21 mouse cellular contexts compared by ENCODE assay signal in the genomic region with DNA sequence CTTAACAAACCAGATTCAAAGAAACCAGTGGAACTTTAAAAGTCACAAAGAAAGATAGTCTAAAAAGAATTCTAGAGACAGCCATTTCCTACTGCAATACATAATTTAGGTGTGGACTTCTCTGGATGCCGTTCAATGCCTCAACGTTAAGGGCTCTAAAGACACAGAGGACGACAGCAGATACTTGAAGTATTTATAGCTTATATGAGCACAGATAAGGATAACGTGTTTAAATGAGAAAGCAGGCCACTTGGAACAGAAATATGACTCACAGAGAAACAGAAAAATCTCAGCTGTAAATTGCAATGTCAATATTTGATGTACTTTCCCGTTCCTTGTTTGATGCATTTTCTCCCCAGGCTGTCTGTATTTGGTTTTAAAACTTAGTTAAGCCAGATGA.
A peak's percentile ranks its signal among the peaks of the same experiment; 100 is the strongest.
DNase-seq lines count a peak whose midpoint lies in the region; ATAC-seq and TF ChIP-seq lines count a peak whose summit lies in the region.
"Had no signal": no experiment of that assay in that cellular context is flagged by ENCODE, and none has a peak within 500 bp of the region (broad histone marks: within the 10 kb centered on the region; RNA-seq: fewer than 3 reads in every experiment).

No protein-coding gene starts in this region.

- no peak overlapping the region for H3K4me3 ChIP-seq in heart, embryonic 12.5 days
- no peak overlapping the region for H3K4me3 ChIP-seq in lung, postnatal 0 days (ENCODE audit: low read depth, low read length)
- no peak overlapping the region for H3K4me3 ChIP-seq in heart, embryonic 16.5 days (ENCODE audit: low read length)
- H3K4me3 ChIP-seq in forebrain, embryonic 11.5 days (ENCODE audit: low read depth, low read length), result no peak overlapping the region
- H3K4me3 ChIP-seq: hindbrain, embryonic 13.5 days; left cerebral cortex, adult 2 months; liver, embryonic 13.5 days; midbrain, embryonic 15.5 days; neural tube, embryonic 12.5 days had no signal

- DNase-seq in heart, postnatal 36 days, result no peak
- peak; percentile 84 for DNase-seq in lung, postnatal 0 days (ENCODE audit: low spot score)
- no peak for DNase-seq in lung, postnatal 14 days
- no peak for DNase-seq in retina, embryonic 14.5 days (ENCODE audit: low spot score)
- no peak for DNase-seq in forebrain, embryonic 11.5 days (ENCODE audit: low spot score)
- DNase-seq: adrenal gland, postnatal 10 days; cerebellum, adult 2 months; cerebellum, postnatal 25 days; gastrocnemius, postnatal 10 days; kidney, adult 8-10 months; kidney, postnatal 10 days; liver, embryonic 13.5 days; thymus, postnatal 14 days had no signal

- no peaks in the 10 kb centered on the region for H3K9me3 ChIP-seq in heart, embryonic 12.5 days (replicated peaks)
- no peaks in the 10 kb centered on the region for H3K9me3 ChIP-seq in lung, postnatal 0 days (ENCODE audit: low read length)
- H3K9me3 ChIP-seq in heart, embryonic 16.5 days (replicated peaks; ENCODE audit: control insufficient read depth, low read length), result no peaks in the 10 kb centered on the region
- H3K9me3 ChIP-seq in forebrain, embryonic 11.5 days (ENCODE audit: control insufficient read depth, low read length), result no peaks in the 10 kb centered on the region
- H3K9me3 ChIP-seq: hindbrain, embryonic 13.5 days; liver, embryonic 13.5 days; midbrain, embryonic 15.5 days; neural tube, embryonic 12.5 days had no signal

- H3K9ac ChIP-seq in heart, embryonic 12.5 days, result no peak overlapping the region
- no peak overlapping the region for H3K9ac ChIP-seq in lung, postnatal 0 days (replicated peaks; ENCODE audit: low read depth)
- H3K9ac ChIP-seq in heart, embryonic 16.5 days (ENCODE audit: low read length), result peak overlapping the region; percentile 2; the same call in 1 of the 2 replicates
- H3K9ac ChIP-seq in forebrain, embryonic 11.5 days (ENCODE audit: low read length), result no peak overlapping the region
- H3K9ac ChIP-seq: hindbrain, embryonic 13.5 days; liver, embryonic 13.5 days; midbrain, embryonic 15.5 days; neural tube, embryonic 12.5 days had no signal

- no peak for ATAC-seq in heart, embryonic 12.5 days (ENCODE audit: insufficient number of reproducible peaks, low FRiP score)
- ATAC-seq in lung, postnatal 0 days, result peak; percentile 92
- ATAC-seq in heart, embryonic 16.5 days (replicated peaks; ENCODE audit: extremely low read depth, insufficient read depth, low FRiP score), result no peak; the same call in 1 of the 2 replicates
- ATAC-seq in forebrain, embryonic 11.5 days (replicated peaks; ENCODE audit: low FRiP score), result no peak
- ATAC-seq: forebrain, embryonic 14.5 days; midbrain, embryonic 15.5 days had no signal

- intact Hi-C loops in heart, postnatal 36 days (cut with DNase I), result no loop called here

- H3K4me2 ChIP-seq in heart, embryonic 12.5 days, result peak overlapping the region; percentile 22; the same call in 1 of the 2 replicates
- no peak overlapping the region for H3K4me2 ChIP-seq in lung, postnatal 0 days (replicated peaks; ENCODE audit: low read depth, low read length)
- peak overlapping the region; percentile 20 for H3K4me2 ChIP-seq in heart, embryonic 16.5 days (ENCODE audit: low read depth, low read length)
- H3K4me2 ChIP-seq in forebrain, embryonic 11.5 days (ENCODE audit: low read depth, low read length, severe bottlenecking), result no peak overlapping the region
- H3K4me2 ChIP-seq: hindbrain, embryonic 13.5 days; liver, embryonic 13.5 days; midbrain, embryonic 15.5 days; neural tube, embryonic 12.5 days had no signal

- TF ChIP-seq EP300 in lung, postnatal 0 days (IDR thresholded peaks at IDR 0.05), result peak; percentile 97

- TF ChIP-seq CTCF in lung, postnatal 0 days (IDR thresholded peaks at IDR 0.05), result no peak

- 19% methylated on average over 5 of the region's 5 CpGs for WGBS in heart, embryonic 12.5 days
- 25% methylated on average over 5 of the region's 5 CpGs for WGBS in lung, postnatal 0 days
- 19% methylated on average over 5 of the region's 5 CpGs for WGBS in heart, embryonic 16.5 days
- WGBS in forebrain, embryonic 11.5 days, result 91% methylated on average over 5 of the region's 5 CpGs

- peaks cover 25% of the 10 kb centered on the region for H3K4me1 ChIP-seq in heart, embryonic 12.5 days (replicated peaks)
- peaks cover 9% of the 10 kb centered on the region; the same call in 1 of the 2 replicates for H3K4me1 ChIP-seq in lung, postnatal 0 days (ENCODE audit: insufficient read depth, low read depth, low read length)
- peaks cover 19% of the 10 kb centered on the region for H3K4me1 ChIP-seq in heart, embryonic 16.5 days (ENCODE audit: control insufficient read depth, insufficient read depth, low read length)
- H3K4me1 ChIP-seq in forebrain, embryonic 11.5 days (replicated peaks; ENCODE audit: control insufficient read depth, insufficient read depth, low read length), result no peaks in the 10 kb centered on the region
- H3K4me1 ChIP-seq: liver, embryonic 13.5 days; midbrain, embryonic 15.5 days; neural tube, embryonic 12.5 days had no signal

- no peaks in the 10 kb centered on the region for H3K27me3 ChIP-seq in heart, embryonic 12.5 days (replicated peaks)
- no peaks in the 10 kb centered on the region for H3K27me3 ChIP-seq in lung, postnatal 0 days (replicated peaks; ENCODE audit: insufficient read depth, low read length)
- H3K27me3 ChIP-seq in heart, embryonic 16.5 days (ENCODE audit: control insufficient read depth, insufficient read depth, low read length), result no peaks in the 10 kb centered on the region
- H3K27me3 ChIP-seq in forebrain, embryonic 11.5 days (ENCODE audit: control insufficient read depth, insufficient read depth, low read length), result no peaks in the 10 kb centered on the region
- H3K27me3 ChIP-seq: hindbrain, embryonic 13.5 days; liver, embryonic 13.5 days; midbrain, embryonic 15.5 days; neural tube, embryonic 12.5 days had no signal

- peaks cover 14% of the 10 kb centered on the region for H3K36me3 ChIP-seq in heart, embryonic 12.5 days
- H3K36me3 ChIP-seq in lung, postnatal 0 days (ENCODE audit: insufficient read depth, low read length), result no peaks in the 10 kb centered on the region
- H3K36me3 ChIP-seq in heart, embryonic 16.5 days (ENCODE audit: control insufficient read depth, insufficient read depth), result no peaks in the 10 kb centered on the region
- no peaks in the 10 kb centered on the region for H3K36me3 ChIP-seq in forebrain, embryonic 11.5 days (ENCODE audit: control insufficient read depth, insufficient read depth, low read length)
- H3K36me3 ChIP-seq: hindbrain, embryonic 13.5 days; liver, embryonic 13.5 days; midbrain, embryonic 15.5 days; neural tube, embryonic 12.5 days had no signal

- H3K27ac ChIP-seq in heart, embryonic 12.5 days (ENCODE audit: poor library complexity, severe bottlenecking), result no peak overlapping the region
- peak overlapping the region; percentile 58 for H3K27ac ChIP-seq in lung, postnatal 0 days (ENCODE audit: low read length)
- peak overlapping the region; percentile 38 for H3K27ac ChIP-seq in heart, embryonic 16.5 days (ENCODE audit: low read length)
- H3K27ac ChIP-seq in forebrain, embryonic 11.5 days (ENCODE audit: low read depth, low read length), result no peak overlapping the region
- H3K27ac ChIP-seq: hindbrain, embryonic 13.5 days; left cerebral cortex, adult 2 months; liver, embryonic 13.5 days; macrophage; midbrain, embryonic 15.5 days; neural tube, embryonic 12.5 days had no signal

Comparison
In these comparisons a context has a peak if more than half of its experiments do, and no peak if none do; other contexts are left out.
1. H3K27ac ChIP-seq: peak in lung, postnatal 0 days (single experiment) and heart, embryonic 16.5 days (single experiment); none in heart, embryonic 12.5 days (single experiment) and forebrain, embryonic 11.5 days (single experiment).
2. H3K4me2 ChIP-seq: peak in heart, embryonic 12.5 days (single experiment) and heart, embryonic 16.5 days (single experiment); none in lung, postnatal 0 days (single experiment) and forebrain, embryonic 11.5 days (single experiment).